Comparison of ENCODE assay signal across 10 mouse cellular contexts in genomic region chr16:90141556-90141955, GRCm38 (mm10). TPM values are rescaled to one million over a fixed set of nuclear protein-coding genes. Genes with fewer than 3 reads are reported as not detected.
DNase-seq lines count a peak whose midpoint lies in the region; ATAC-seq lines count a peak whose summit lies in the region.
"Had no signal": no experiment of that assay in that cellular context is flagged by ENCODE, and none has a peak within 500 bp of the region (broad histone marks: within the 10 kb centered on the region; RNA-seq: fewer than 3 reads in every experiment).

No protein-coding gene starts in this region.

- H3K9me3 ChIP-seq in intestine, embryonic 14.5 days (ENCODE audit: control insufficient read depth, low read length) = no peaks in the 10 kb centered on the region
- H3K9me3 ChIP-seq in intestine, embryonic 16.5 days (ENCODE audit: control insufficient read depth, low read length) = no peaks in the 10 kb centered on the region
- H3K9me3 ChIP-seq in embryonic facial prominence, embryonic 15.5 days (replicated peaks) = no peaks in the 10 kb centered on the region
- no peaks in the 10 kb centered on the region for H3K9me3 ChIP-seq in midbrain, embryonic 15.5 days

- no peak for ATAC-seq in intestine, embryonic 14.5 days (replicated peaks; ENCODE audit: low FRiP score, low TSS enrichment, low read depth)
- no peak for ATAC-seq in intestine, embryonic 16.5 days
- ATAC-seq in embryonic facial prominence, embryonic 15.5 days (ENCODE audit: insufficient number of reproducible peaks, low FRiP score, low TSS enrichment, low read depth) = no peak
- no peak for ATAC-seq in midbrain, embryonic 15.5 days (replicated peaks)
- no peak for ATAC-seq in megakaryocyte, adult 5-6 weeks (ENCODE audit: poor library complexity, severe bottlenecking)

- 54% methylated on average over 9 of the region's 9 CpGs for WGBS in intestine, embryonic 14.5 days
- 46% methylated on average over 9 of the region's 9 CpGs for WGBS in intestine, embryonic 16.5 days
- 43% methylated on average over 9 of the region's 9 CpGs for WGBS in embryonic facial prominence, embryonic 15.5 days
- 23% methylated on average over 9 of the region's 9 CpGs for WGBS in midbrain, embryonic 15.5 days

- H3K27ac ChIP-seq in intestine, embryonic 14.5 days (ENCODE audit: low read depth) = no peak overlapping the region
- H3K27ac ChIP-seq in intestine, embryonic 16.5 days (ENCODE audit: low read length) = no peak overlapping the region
- no peak overlapping the region for H3K27ac ChIP-seq in embryonic facial prominence, embryonic 15.5 days (replicated peaks)
- H3K27ac ChIP-seq in midbrain, embryonic 15.5 days = no peak overlapping the region

- peak overlapping the region; percentile 97 for H3K4me2 ChIP-seq in intestine, embryonic 14.5 days (ENCODE audit: low read length)
- H3K4me2 ChIP-seq in intestine, embryonic 16.5 days (ENCODE audit: low read depth, low read length) = no peak overlapping the region
- H3K4me2 ChIP-seq in embryonic facial prominence, embryonic 15.5 days (replicated peaks) = peak overlapping the region; percentile 96
- peak overlapping the region; percentile 76 for H3K4me2 ChIP-seq in midbrain, embryonic 15.5 days

- no peak overlapping the region for H3K9ac ChIP-seq in intestine, embryonic 14.5 days (ENCODE audit: low read length)
- H3K9ac ChIP-seq in intestine, embryonic 16.5 days (ENCODE audit: low read depth, low read length) = no peak overlapping the region
- H3K9ac ChIP-seq in embryonic facial prominence, embryonic 15.5 days = no peak overlapping the region
- H3K9ac ChIP-seq in midbrain, embryonic 15.5 days = peak overlapping the region; percentile 4; the same call in 1 of the 2 replicates

- no peaks in the 10 kb centered on the region for H3K36me3 ChIP-seq in intestine, embryonic 14.5 days (ENCODE audit: control insufficient read depth, insufficient read depth, low read length)
- no peaks in the 10 kb centered on the region for H3K36me3 ChIP-seq in intestine, embryonic 16.5 days (ENCODE audit: control insufficient read depth, insufficient read depth, low read length)
- no peaks in the 10 kb centered on the region for H3K36me3 ChIP-seq in embryonic facial prominence, embryonic 15.5 days
- no peaks in the 10 kb centered on the region for H3K36me3 ChIP-seq in midbrain, embryonic 15.5 days (replicated peaks)

- DNase-seq in intestine, embryonic 14.5 days (ENCODE audit: low spot score) = no peak
- DNase-seq in induced T-regulatory cell, adult 2 months (ENCODE audit: low read depth) = peak; percentile 12
- DNase-seq in layer of hippocampus, postnatal 14 days (ENCODE audit: low spot score in 2 of 2) = no peak
- DNase-seq in testis, postnatal 14 days (ENCODE audit: low spot score) = no peak
- DNase-seq: cerebellum, postnatal 10 days; gastrocnemius, postnatal 36 days had no signal

- H3K4me3 ChIP-seq in intestine, embryonic 14.5 days (ENCODE audit: low read depth, low read length) = no peak overlapping the region
- H3K4me3 ChIP-seq in intestine, embryonic 16.5 days (ENCODE audit: low read length) = no peak overlapping the region
- peak overlapping the region; percentile 63 for H3K4me3 ChIP-seq in embryonic facial prominence, embryonic 15.5 days (replicated peaks)
- peak overlapping the region; percentile 76 for H3K4me3 ChIP-seq in midbrain, embryonic 15.5 days

- peaks cover 11% of the 10 kb centered on the region for H3K4me1 ChIP-seq in intestine, embryonic 14.5 days (replicated peaks; ENCODE audit: control insufficient read depth, insufficient read depth, low read length)
- H3K4me1 ChIP-seq in intestine, embryonic 16.5 days (ENCODE audit: control insufficient read depth, insufficient read depth, low read length) = peaks cover 14% of the 10 kb centered on the region
- H3K4me1 ChIP-seq in embryonic facial prominence, embryonic 15.5 days = peaks cover 29% of the 10 kb centered on the region
- peaks cover 31% of the 10 kb centered on the region for H3K4me1 ChIP-seq in midbrain, embryonic 15.5 days

- H3K27me3 ChIP-seq in intestine, embryonic 14.5 days (replicated peaks; ENCODE audit: control insufficient read depth, insufficient read depth, low read length) = 0 out of 2 replicates have a peak, but pooled peaks cover 2% of the 10 kb centered on the region
- no peaks in the 10 kb centered on the region for H3K27me3 ChIP-seq in intestine, embryonic 16.5 days (replicated peaks; ENCODE audit: control insufficient read depth, insufficient read depth, low read length)
- H3K27me3 ChIP-seq in embryonic facial prominence, embryonic 15.5 days = no peaks in the 10 kb centered on the region
- H3K27me3 ChIP-seq in midbrain, embryonic 15.5 days (replicated peaks) = no peaks in the 10 kb centered on the region

RNA-seq across cellular contexts. Expression of gene Tiam1, which starts 2.0 kb away (rescaled TPM):
- polyA plus RNA-seq in intestine, embryonic 14.5 days (2014; fragmentation: Nextera tagmentation; extraction: Ambion mirVana) = 21.4 and 23.3 TPM in 2 replicates
- 7.4 and 8.1 TPM in 2 replicates for polyA plus RNA-seq in intestine, embryonic 16.5 days (2015; fragmentation: Nextera tagmentation; extraction: Ambion mirVana)
- 45.3 and 49.4 TPM in 2 replicates for polyA plus RNA-seq in embryonic facial prominence, embryonic 15.5 days (2015; fragmentation: Nextera tagmentation; extraction: Ambion mirVana)
- 26.3 and 30.8 TPM in 2 replicates for polyA plus RNA-seq in midbrain, embryonic 15.5 days (2015; fragmentation: Nextera tagmentation; extraction: Ambion mirVana)
- total RNA-seq in layer of hippocampus, postnatal 14 days (2021) = 10 to 100 TPM; 72.9 to 90.5 TPM
- 61.3 and 80.9 TPM in 2 replicates for total RNA-seq in megakaryocyte, adult 5-6 weeks (2015)
- 60.0 and 74.7 TPM in 2 replicates for total RNA-seq in megakaryocyte, adult 5-6 weeks (2017)

Comparison
In these comparisons a context has a peak if more than half of its experiments do, and no peak if none do; other contexts are left out.
1. H3K4me3 ChIP-seq: peak in embryonic facial prominence, embryonic 15.5 days (single experiment) and midbrain, embryonic 15.5 days (single experiment); none in intestine, embryonic 14.5 days (single experiment) and intestine, embryonic 16.5 days (single experiment).